Mouse (Mus musculus) liver, adult 2 months (tissue): Measurements from ENCODE around the gene Olfr1179.

Experiments used
- CTCF ChIP-seq: fragments of 200-500 bp; IDR thresholded peaks from 2 replicates; pipeline ENCODE4 v1.5.1; 2011; ENCODE audit warnings: low read depth, low read length, control low read depth
- POLR2A ChIP-seq: fragments of 200-500 bp; IDR thresholded peaks from 2 replicates; pipeline ENCODE4 v1.6.1; 2011; ENCODE audit warnings: low read length, control low read depth; ENCODE audit not compliant: insufficient read depth; ENCODE audit errors: extremely low read depth

GRCm38 (mm10) chr2:88449031-88449430 is 42.8 kb upstream of the Olfr1179 start, which contains the start of gene Gm13757:
- TF ChIP-seq CTCF (no peak), POLR2A (no peak)
